Mouse (Mus musculus) MEL (cell line): ENCODE results near the gene Nrbf2. TPM values are rescaled to one million over a fixed set of nuclear protein-coding genes. Genes with fewer than 3 reads are reported as not detected.

Experiments used
- DNase-seq: peaks from one replicate; pipeline ENCODE4 v3.0.0; 2011; ENCODE audit warnings: low read depth, low spot score
- H3K27ac ChIP-seq: 2 replicates; pipeline ENCODE4 v1.5.1; 2012; ENCODE audit warnings: low read depth, mild to moderate bottlenecking, control low read depth, low read length, moderate library complexity; ENCODE audit not compliant: control insufficient read depth
- H3K27me3 ChIP-seq, 2 experiments: fragments of 150-350 bp in 1 of 2; sonication (generic) in 1 of 2; 2 replicates each; pipeline ENCODE4 v1.6.1; 2012; ENCODE audit warnings: low read length in 2 of 2, mild to moderate bottlenecking in 2 of 2, improper control_type of control experiment in 1 of 2, moderate library complexity in 1 of 2; ENCODE audit not compliant: insufficient read depth in 2 of 2, control insufficient read depth in 1 of 2
- H3K36me3 ChIP-seq, 2 experiments: 2 replicates each; pipeline ENCODE4 v1.6.1; 2012 to 2014; ENCODE audit warnings: low read length in 2 of 2, improper control_type of control experiment in 1 of 2, inconsistent platforms in 1 of 2, mild to moderate bottlenecking in 1 of 2; ENCODE audit not compliant: insufficient read depth in 2 of 2, control insufficient read depth in 1 of 2
- H3K4me1 ChIP-seq, 2 experiments: fragments of 150-350 bp in 1 of 2; sonication (generic) in 1 of 2; 2 replicates each; pipeline ENCODE4 v1.6.1; 2012; ENCODE audit warnings: low read length in 2 of 2, improper control_type of control experiment in 1 of 2, mild to moderate bottlenecking in 1 of 2; ENCODE audit not compliant: insufficient read depth in 2 of 2, control insufficient read depth in 1 of 2
- H3K4me3 ChIP-seq, 2 experiments: fragments of 150-350 bp in 1 of 2; sonication (generic) in 1 of 2; 2 replicates each; pipeline ENCODE4 v1.5.1; 2012; ENCODE audit warnings: low read depth in 2 of 2, low read length in 2 of 2, mild to moderate bottlenecking in 2 of 2, moderate library complexity in 2 of 2, control low read depth in 1 of 2, improper control_type of control experiment in 1 of 2; ENCODE audit not compliant: control insufficient read depth in 1 of 2, insufficient read depth in 1 of 2
- H3K79me2 ChIP-seq: 2 replicates; pipeline ENCODE4 v1.6.1; 2012; ENCODE audit warnings: mild to moderate bottlenecking, low read length, moderate library complexity; ENCODE audit not compliant: control insufficient read depth, poor library complexity, insufficient read depth
- H3K9ac ChIP-seq: 2 replicates; pipeline ENCODE4 v1.6.1; 2012; ENCODE audit warnings: low read depth, mild to moderate bottlenecking, control low read depth, low read length, moderate library complexity; ENCODE audit not compliant: control insufficient read depth, poor library complexity, severe bottlenecking
- H3K9me3 ChIP-seq: fragments of 150-350 bp; sonication (generic); replicated peaks from 2 replicates; pipeline ENCODE4 v1.6.1; 2012; ENCODE audit warnings: mild to moderate bottlenecking, low read length, improper control_type of control experiment, moderate library complexity; ENCODE audit not compliant: insufficient read depth
- BHLHE40 ChIP-seq: IDR thresholded peaks from 2 replicates; pipeline ENCODE4 v1.6.1; 2012; ENCODE audit warnings: low read depth, mild to moderate bottlenecking, inconsistent platforms, low read length, improper control_type of control experiment, borderline replicate concordance
- CHD1 ChIP-seq: IDR thresholded peaks from 2 replicates; pipeline ENCODE4 v1.6.1; 2012; ENCODE audit warnings: low read depth, mild to moderate bottlenecking, inconsistent platforms, low read length, improper control_type of control experiment
- CHD2 ChIP-seq: IDR thresholded peaks from 2 replicates; pipeline ENCODE4 v1.6.1; 2011; ENCODE audit warnings: low read length, improper control_type of control experiment
- CTCF ChIP-seq, 3 experiments: IDR thresholded peaks in 2 of 3; conservative IDR thresholded peaks in 1 of 3; 2 replicates each; pipeline ENCODE4 v1.5.1; 2011 to 2012; ENCODE audit warnings: low read length in 3 of 3, low read depth in 2 of 3, mild to moderate bottlenecking in 2 of 3, improper control_type of control experiment in 1 of 3, inconsistent platforms in 1 of 3, mixed read lengths in 1 of 3, moderate library complexity in 1 of 3; ENCODE audit not compliant: control insufficient read depth in 1 of 3, insufficient read depth in 1 of 3, poor library complexity in 1 of 3, severe bottlenecking in 1 of 3
- ELF1 ChIP-seq: IDR thresholded peaks from 2 replicates; pipeline ENCODE4 v1.6.1; 2014; ENCODE audit warnings: low read depth, mild to moderate bottlenecking, inconsistent platforms, low read length, improper control_type of control experiment, moderate library complexity
- EP300 ChIP-seq, 2 experiments: IDR thresholded peaks; 2 replicates each; pipeline ENCODE4 v1.6.1; 2011; ENCODE audit warnings: improper control_type of control experiment in 2 of 2, low read length in 2 of 2, low read depth in 1 of 2, mild to moderate bottlenecking in 1 of 2
- ETS1 ChIP-seq: IDR thresholded peaks from 2 replicates; pipeline ENCODE4 v1.6.1; 2012; ENCODE audit warnings: low read depth, mild to moderate bottlenecking, inconsistent platforms, low read length, improper control_type of control experiment, moderate library complexity
- GABPA ChIP-seq: IDR thresholded peaks from 2 replicates; pipeline ENCODE4 v1.6.1; 2012; ENCODE audit warnings: low read depth, mild to moderate bottlenecking, inconsistent platforms, low read length, improper control_type of control experiment, moderate library complexity
- GATA1 ChIP-seq: IDR thresholded peaks from 2 replicates; pipeline ENCODE4 v1.6.1; 2011; ENCODE audit warnings: low read depth, low read length, improper control_type of control experiment
- HCFC1 ChIP-seq: IDR thresholded peaks from 2 replicates; pipeline ENCODE4 v1.6.1; 2012; ENCODE audit warnings: low read depth, mild to moderate bottlenecking, inconsistent platforms, low read length, improper control_type of control experiment, moderate library complexity
- KAT2A ChIP-seq: conservative IDR thresholded peaks from 2 replicates; pipeline ENCODE4 v1.6.1; 2012; ENCODE audit warnings: low read depth, low read length, improper control_type of control experiment, inconsistent platforms
- MEF2A ChIP-seq: IDR thresholded peaks from 2 replicates; pipeline ENCODE4 v1.6.1; 2014; ENCODE audit warnings: low read depth, mild to moderate bottlenecking, inconsistent platforms, low read length, improper control_type of control experiment; ENCODE audit not compliant: poor library complexity, insufficient replicate concordance, severe bottlenecking; ENCODE audit errors: extremely low read depth
- MYB ChIP-seq: IDR thresholded peaks from 2 replicates; pipeline ENCODE4 v1.6.1; 2011; ENCODE audit warnings: mild to moderate bottlenecking, low read depth, low read length, improper control_type of control experiment
- MYC ChIP-seq: IDR thresholded peaks from 2 replicates; pipeline ENCODE4 v1.6.1; 2011; ENCODE audit warnings: low read depth, mild to moderate bottlenecking, low read length, improper control_type of control experiment, moderate library complexity
- NRF1 ChIP-seq: IDR thresholded peaks from 2 replicates; pipeline ENCODE4 v1.6.1; 2014; ENCODE audit warnings: low read depth, mild to moderate bottlenecking, inconsistent platforms, low read length, improper control_type of control experiment, moderate library complexity; ENCODE audit not compliant: poor library complexity, insufficient read depth, severe bottlenecking
- POLR2A ChIP-seq, 2 experiments: IDR thresholded peaks; 2 replicates each; pipeline ENCODE4 v1.6.1; 2011 to 2012; ENCODE audit warnings: low read length in 2 of 2, mild to moderate bottlenecking in 2 of 2, control low read depth in 1 of 2, improper control_type of control experiment in 1 of 2, low read depth in 1 of 2, moderate library complexity in 1 of 2; ENCODE audit not compliant: control insufficient read depth in 1 of 2, insufficient read depth in 1 of 2, poor library complexity in 1 of 2
- POLR2AphosphoS2 ChIP-seq: IDR thresholded peaks from 2 replicates; pipeline ENCODE4 v1.6.1; 2011; ENCODE audit warnings: low read length, improper control_type of control experiment
- POLR2AphosphoS5 ChIP-seq: IDR thresholded peaks from 2 replicates; pipeline ENCODE4 v1.6.1; 2012; ENCODE audit warnings: low read depth, borderline replicate concordance, mild to moderate bottlenecking, inconsistent platforms, low read length, moderate library complexity, mixed read lengths
- RAD21 ChIP-seq: IDR thresholded peaks from 2 replicates; pipeline ENCODE4 v1.6.1; 2011; ENCODE audit warnings: mild to moderate bottlenecking, low read depth, low read length, improper control_type of control experiment
- RCOR1 ChIP-seq: IDR thresholded peaks from 2 replicates; pipeline ENCODE4 v1.6.1; 2012; ENCODE audit warnings: low read depth, mild to moderate bottlenecking, inconsistent platforms, low read length, improper control_type of control experiment
- SIN3A ChIP-seq: IDR thresholded peaks from 2 replicates; pipeline ENCODE4 v1.6.1; 2012; ENCODE audit warnings: low read length, improper control_type of control experiment, inconsistent platforms
- SMC3 ChIP-seq: IDR thresholded peaks from 2 replicates; pipeline ENCODE4 v1.6.1; 2011; ENCODE audit warnings: low read depth, low read length, improper control_type of control experiment
- TBP ChIP-seq: IDR thresholded peaks from 2 replicates; pipeline ENCODE4 v1.8.0; 2011; ENCODE audit warnings: low read depth, low read length, improper control_type of control experiment
- TCF12 ChIP-seq: IDR thresholded peaks from 2 replicates; pipeline ENCODE4 v1.6.1; 2014; ENCODE audit warnings: low read depth, mild to moderate bottlenecking, inconsistent platforms, low read length, improper control_type of control experiment, moderate library complexity
- UBTF ChIP-seq: IDR thresholded peaks from 2 replicates; pipeline ENCODE4 v1.6.1; 2012; ENCODE audit warnings: low read depth, mild to moderate bottlenecking, inconsistent platforms, low read length, improper control_type of control experiment, moderate library complexity, borderline replicate concordance; ENCODE audit not compliant: insufficient read depth
- USF1 ChIP-seq: IDR thresholded peaks from 2 replicates; pipeline ENCODE4 v1.6.1; 2014; ENCODE audit warnings: low read depth, mild to moderate bottlenecking, inconsistent platforms, low read length, improper control_type of control experiment, moderate library complexity
- ZC3H11A ChIP-seq: IDR thresholded peaks from 2 replicates; pipeline ENCODE4 v1.6.1; 2012; ENCODE audit warnings: low read depth, mild to moderate bottlenecking, inconsistent platforms, low read length, improper control_type of control experiment
- ZKSCAN1 ChIP-seq: IDR thresholded peaks from 2 replicates; pipeline ENCODE4 v1.6.1; 2012; ENCODE audit warnings: low read depth, mild to moderate bottlenecking, inconsistent platforms, low read length, improper control_type of control experiment, moderate library complexity
- ZMIZ1 ChIP-seq: IDR thresholded peaks from 2 replicates; pipeline ENCODE4 v1.6.1; 2012; ENCODE audit warnings: low read depth, mild to moderate bottlenecking, inconsistent platforms, low read length, improper control_type of control experiment, moderate library complexity
- ZNF384 ChIP-seq: IDR thresholded peaks from 2 replicates; pipeline ENCODE4 v1.6.1; 2012; ENCODE audit warnings: low read depth, mild to moderate bottlenecking, inconsistent platforms, low read length, improper control_type of control experiment
- polyA plus RNA-seq, 2 experiments: library from polyadenylated mRNA; stranded (reverse) in 1 of 2; unstranded in 1 of 2; fragments of >175 nt in 1 of 2; fragments of >200 nt in 1 of 2; gene quantifications; 2 replicates each; pipeline versions ENCODE4 v1.2.1 to v1.2.4; 2012; ENCODE audit warnings: low replicate concordance in 2 of 2, low read depth in 1 of 2; ENCODE audit not compliant: insufficient read length in 2 of 2, insufficient read depth in 1 of 2, missing spikeins in 1 of 2
- total RNA-seq: library from RNA; depleted of rRNA; stranded (reverse); fragments of 300-350 nt; gene quantifications from 2 replicates; pipeline ENCODE4 v1.2.3, GENCODE M21; 2012

The Nrbf2 gene
- total and polyA plus RNA-seq, 3 experiments: 19.5 to 38.9 TPM; not detected in 1

- TF ChIP-seq UBTF: no peak
- TF ChIP-seq MEF2A: no peak
- TF ChIP-seq ZKSCAN1: no peak
- TF ChIP-seq HCFC1: no peak
- TF ChIP-seq RCOR1: no peak
- no peak for TF ChIP-seq EP300 (IDR thresholded peaks at IDR 0.05; ENCODE audit: low read depth in 1 of 2, low read length in 2 of 2)
- no peak for TF ChIP-seq POLR2AphosphoS5
- TF ChIP-seq TCF12: no peak
- no peak for TF ChIP-seq ZC3H11A
- TF ChIP-seq ETS1: no peak
- TF ChIP-seq MYB: no peak
- TF ChIP-seq SIN3A: no peak
- TF ChIP-seq GATA1: no peak
- no peak for TF ChIP-seq NRF1
- no peak for TF ChIP-seq CHD1
- TF ChIP-seq, all 39 proteins: peak for 0
- H3K79me2 ChIP-seq: peaks cover 26% of the 10 kb centered on the region
- H3K4me1 ChIP-seq: peaks cover 0 to 2% of the 10 kb centered on the region in 2 experiments; a peak in 1 of 4 replicates
- no peak overlapping the region for H3K4me3 ChIP-seq
- H3K9ac ChIP-seq: no peak overlapping the region
- no peak overlapping the region for H3K27ac ChIP-seq
- H3K27me3 ChIP-seq: no peaks in the 10 kb centered on the region
- no peaks in the 10 kb centered on the region for H3K9me3 ChIP-seq
- DNase-seq: no peak
- peaks cover 4 to 13% of the 10 kb centered on the region in 2 experiments for H3K36me3 ChIP-seq
These were observed 9.2 kb downstream of the Nrbf2 start for GRCm38 (mm10) chr10:67275916-67276315.

- no peaks in the 10 kb centered on the region for H3K27me3 ChIP-seq
- TF ChIP-seq ZNF384 (no peak), USF1 (no peak), POLR2AphosphoS2 (no peak), HCFC1 (no peak), ZC3H11A (peak; percentile 74), ETS1 (no peak), SIN3A (no peak), EP300 (IDR thresholded peaks at IDR 0.05; ENCODE audit: low read depth in 1 of 2, low read length in 2 of 2) (no peak), SMC3 (peak; percentile 80), MYC (no peak), ELF1 (no peak), CHD2 (no peak), CTCF (IDR thresholded peaks at IDR 0.05 in 2 of 3, conservative IDR thresholded peaks at IDR 0.05 in 1 of 3; ENCODE audit: control insufficient read depth in 1 of 3, insufficient read depth in 1 of 3, low read depth in 2 of 3, low read length in 3 of 3, poor library complexity in 1 of 3, severe bottlenecking in 1 of 3) (peak; percentile 63 to 85 (median 75)), UBTF (no peak), BHLHE40 (no peak), ZKSCAN1 (no peak), KAT2A (no peak), RAD21 (peak; percentile 78), ZMIZ1 (no peak), GABPA (no peak), TBP (no peak), POLR2A (IDR thresholded peaks at IDR 0.05; ENCODE audit: control insufficient read depth in 1 of 2, insufficient read depth in 1 of 2, low read depth in 1 of 2, low read length in 2 of 2, poor library complexity in 1 of 2) (no peak), MEF2A (no peak)
- H3K9me3 ChIP-seq: no peaks in the 10 kb centered on the region
- no peak overlapping the region for H3K27ac ChIP-seq
- no peak overlapping the region for H3K9ac ChIP-seq
- peak; percentile 61 for DNase-seq
- H3K4me3 ChIP-seq: no peak overlapping the region
- H3K79me2 ChIP-seq: no peaks in the 10 kb centered on the region; the same call in 1 of the 2 replicates
- H3K4me1 ChIP-seq: no peaks in the 10 kb centered on the region
- peaks cover 0 to 8% of the 10 kb centered on the region in 2 experiments; a peak in 3 of 4 replicates for H3K36me3 ChIP-seq
These were observed 20.3 kb downstream of the Nrbf2 start for GRCm38 (mm10) chr10:67264852-67265251.
